Mouse (Mus musculus) heart, postnatal 36 days (tissue): Measurements from ENCODE around the gene Fam120a. TPM values are rescaled to one million over a fixed set of nuclear protein-coding genes. Genes with fewer than 3 reads are reported as not detected.

Source experiments
- DNase-seq, 2 experiments: peaks; one replicate each; pipeline ENCODE4 v3.0.0; 2021 to 2022
- intact Hi-C: fragments of 180-260 bp; cut with DNase I; formaldehyde crosslinking; loops from one replicate; pipeline ENCODE4 v1.15.1; 2025
- total RNA-seq, 2 experiments: library from RNA; stranded (reverse); gene quantifications; 2 replicates each; pipeline ENCODE4 v1.2.3; 2021

Fam120a gene
- total RNA-seq, 2 experiments from 2014 or later, result 104 to 116 TPM

- intact Hi-C loops, result loop anchor here (10.0 kb wide), 1 partner anchor 422 kb away; no protein-coding TSS in a partner anchor
- peak; percentile 52 to 64 for DNase-seq
Observed at GRCm38 (mm10) chr13:48966851-48967821, 681 bp downstream of the Fam120a start.

GRCm38 (mm10) chr13:48965559-48966525 is 2.0 kb downstream of the Fam120a start:
- peak; percentile 63 to 66 for DNase-seq
- intact Hi-C loops, result loop anchor here (2.0 to 10.0 kb wide), 2 partner anchors 49 to 421 kb away; no protein-coding TSS in a partner anchor

- intact Hi-C loops, result loop anchor here (2.0 to 10.0 kb wide), 2 partner anchors 48 to 420 kb away; no protein-coding TSS in a partner anchor
- DNase-seq, result no peak
Observed at GRCm38 (mm10) chr13:48964850-48965249, 3.0 kb downstream of the Fam120a start.

- intact Hi-C loops, result loop anchor here (10.0 kb wide), 1 partner anchor 418 kb away; no protein-coding TSS in a partner anchor
- DNase-seq, result no peak
Observed at GRCm38 (mm10) chr13:48963111-48963510, 4.7 kb downstream of the Fam120a start.

- intact Hi-C loops, result loop anchor here (10.0 kb wide), 1 partner anchor 418 kb away; no protein-coding TSS in a partner anchor
- DNase-seq, result peak in 1 of 2 experiments; percentile 17
Observed at GRCm38 (mm10) chr13:48962519-48962918, 5.3 kb downstream of the Fam120a start.

- DNase-seq, result no peak
- intact Hi-C loops, result no loop called here
Observed at GRCm38 (mm10) chr13:48958608-48959007, 9.2 kb downstream of the Fam120a start.

GRCm38 (mm10) chr13:48954825-48955224 is 13.0 kb downstream of the Fam120a start:
- DNase-seq, result no peak
- intact Hi-C loops, result no loop called here

GRCm38 (mm10) chr13:48950600-48951241 is 17.1 kb downstream of the Fam120a start:
- intact Hi-C loops, result no loop called here

GRCm38 (mm10) chr13:48948951-48949350 is 18.9 kb downstream of the Fam120a start:
- intact Hi-C loops, result no loop called here
- no peak for DNase-seq

More at GRCm38 (mm10) chr13:48950600-48951241, 17.1 kb downstream of the Fam120a start:
- no peak for DNase-seq

- intact Hi-C loops, result no loop called here
- no peak for DNase-seq
Observed at GRCm38 (mm10) chr13:48944571-48944970, 23.2 kb downstream of the Fam120a start.

- DNase-seq, result no peak
- intact Hi-C loops, result no loop called here
Observed at GRCm38 (mm10) chr13:48942471-48942870, 25.3 kb downstream of the Fam120a start.

- DNase-seq, result no peak
- intact Hi-C loops, result no loop called here
Observed at GRCm38 (mm10) chr13:48941773-48942172, 26.0 kb downstream of the Fam120a start.

- DNase-seq, result no peak
- intact Hi-C loops, result no loop called here
Observed at GRCm38 (mm10) chr13:48934597-48934996, 33.2 kb downstream of the Fam120a start.

GRCm38 (mm10) chr13:48932692-48933091 is 35.1 kb downstream of the Fam120a start:
- no peak for DNase-seq
- intact Hi-C loops, result no loop called here

- intact Hi-C loops, result no loop called here
- no peak for DNase-seq
Observed at GRCm38 (mm10) chr13:48931687-48932086, 36.1 kb downstream of the Fam120a start.

- no peak for DNase-seq
- intact Hi-C loops, result no loop called here
Observed at GRCm38 (mm10) chr13:48931232-48931631, 36.6 kb downstream of the Fam120a start.

- intact Hi-C loops, result no loop called here
- DNase-seq, result no peak
Observed at GRCm38 (mm10) chr13:48929535-48930110, 38.2 kb downstream of the Fam120a start.

- DNase-seq, result no peak
- intact Hi-C loops, result no loop called here
Observed at GRCm38 (mm10) chr13:48927609-48928008, 40.2 kb downstream of the Fam120a start.

- intact Hi-C loops, result no loop called here
- DNase-seq, result no peak
Observed at GRCm38 (mm10) chr13:48922712-48923111, 45.1 kb downstream of the Fam120a start.

GRCm38 (mm10) chr13:48921256-48921655 is 46.6 kb downstream of the Fam120a start:
- no peak for DNase-seq
- intact Hi-C loops, result no loop called here
